Mouse (Mus musculus) natural killer cell, adult 2 months (primary cell): ENCODE results near the gene Taar2.
A peak's percentile ranks its signal among the peaks of the same experiment; 100 is the strongest.

Source experiments
- DNase-seq, 2 experiments: peaks; one replicate each; pipeline ENCODE4 v3.0.0; 2022; ENCODE audit warnings: low spot score in 2 of 2

Gene Taar2

DNA sequence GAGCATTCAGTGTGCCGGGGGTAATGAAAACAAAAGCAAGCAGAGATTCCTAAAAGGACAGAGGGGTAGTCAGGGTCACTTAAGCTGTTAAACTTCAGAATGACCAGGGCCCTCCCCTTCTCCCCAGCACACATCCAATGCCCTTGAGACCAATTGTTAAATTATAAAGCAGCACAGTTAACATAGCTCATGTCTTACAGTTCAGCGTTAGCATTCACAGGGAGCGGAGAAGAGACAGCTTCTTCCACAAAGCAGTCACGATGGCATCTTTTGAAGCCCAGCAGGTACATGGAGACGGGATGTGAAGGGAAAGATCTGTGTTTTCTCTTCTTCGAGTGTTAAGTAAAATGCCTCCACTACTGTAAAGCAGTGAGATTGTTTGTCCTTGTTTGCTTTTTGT is at the start of gene Taar2:
TSS of gene Taar2 (plus strand) at position 261 of the 400 bp plus-strand sequence.
- no peak for DNase-seq

DNA sequence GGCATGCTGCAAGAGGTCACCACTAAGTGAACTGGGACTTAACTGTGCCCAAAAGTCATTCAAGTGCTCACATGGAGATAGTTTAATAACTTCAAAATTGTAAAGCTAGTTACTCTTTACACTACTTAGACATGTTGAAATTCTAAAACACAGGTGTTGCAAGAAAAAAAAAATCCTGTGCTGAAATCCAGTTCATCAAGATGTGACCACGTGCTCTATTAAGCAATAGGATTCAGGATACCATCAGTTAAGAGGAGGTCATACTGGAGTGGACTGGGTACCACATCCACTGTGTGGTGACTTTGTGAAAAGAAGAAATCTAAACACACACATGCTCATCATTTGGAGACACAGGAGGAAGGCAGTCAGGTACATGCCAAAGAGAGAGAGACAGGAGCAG is 45.4 kb upstream of the Taar2 start:
- DNase-seq, result no peak

DNA sequence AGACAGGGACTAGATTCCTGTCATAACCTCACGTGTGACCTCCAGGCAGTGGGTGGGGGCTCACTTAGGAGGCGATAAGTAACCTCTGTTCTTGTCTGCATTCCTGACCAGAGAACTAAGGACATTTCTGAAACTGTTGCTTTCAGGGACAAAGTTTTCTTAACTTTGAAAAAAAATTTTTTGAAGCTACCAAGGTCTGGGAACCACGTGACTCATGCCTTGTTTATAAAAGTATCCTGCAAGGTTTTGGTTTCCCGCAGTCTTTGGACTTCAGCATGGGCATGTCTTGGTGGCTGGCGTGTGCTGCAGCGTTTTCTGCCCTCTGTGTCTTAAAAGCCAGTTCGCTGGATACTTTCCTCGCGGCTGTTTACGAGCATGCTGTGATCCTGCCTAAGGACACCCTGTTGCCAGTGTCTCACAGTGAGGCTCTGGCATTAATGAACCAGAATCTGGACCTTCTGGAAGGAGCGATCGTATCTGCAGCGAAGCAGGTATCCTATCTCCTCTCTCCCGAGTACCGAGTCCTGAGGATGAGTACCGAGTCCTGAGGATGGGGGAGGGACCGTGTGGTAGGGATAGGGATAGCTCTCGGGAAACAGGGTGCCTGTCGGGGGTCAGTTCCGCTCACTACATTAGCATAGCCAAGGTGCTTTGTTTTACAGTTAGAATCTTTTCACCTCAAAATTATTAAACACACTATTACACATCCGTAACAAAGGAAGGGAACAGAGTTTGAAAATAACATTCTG is 43.6 kb upstream of the Taar2 start, which contains the start of gene Vnn1:
TSS of gene Vnn1 (plus strand) at position 88 of the 749 bp plus-strand sequence.
- no peak for DNase-seq

DNA sequence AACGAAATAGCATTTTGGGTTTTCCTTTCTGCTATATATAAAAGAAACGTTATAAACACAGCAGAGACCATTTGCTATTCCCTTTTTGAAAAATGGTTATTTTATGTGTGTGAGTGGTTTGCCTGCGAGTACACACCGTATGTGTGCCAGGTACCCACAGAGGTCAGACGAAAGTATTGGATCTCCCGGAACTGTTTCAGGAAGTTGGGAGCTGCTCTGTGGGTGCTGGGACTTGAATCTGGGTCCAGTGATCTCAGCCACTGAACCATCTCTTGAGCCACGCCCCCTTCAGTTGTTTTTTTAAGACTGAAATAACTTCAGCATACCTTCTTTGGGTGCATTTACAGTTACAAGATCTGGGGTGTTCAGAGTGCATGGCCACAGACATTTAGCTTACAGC is 43.0 kb upstream of the Taar2 start:
- DNase-seq, result no peak

DNA sequence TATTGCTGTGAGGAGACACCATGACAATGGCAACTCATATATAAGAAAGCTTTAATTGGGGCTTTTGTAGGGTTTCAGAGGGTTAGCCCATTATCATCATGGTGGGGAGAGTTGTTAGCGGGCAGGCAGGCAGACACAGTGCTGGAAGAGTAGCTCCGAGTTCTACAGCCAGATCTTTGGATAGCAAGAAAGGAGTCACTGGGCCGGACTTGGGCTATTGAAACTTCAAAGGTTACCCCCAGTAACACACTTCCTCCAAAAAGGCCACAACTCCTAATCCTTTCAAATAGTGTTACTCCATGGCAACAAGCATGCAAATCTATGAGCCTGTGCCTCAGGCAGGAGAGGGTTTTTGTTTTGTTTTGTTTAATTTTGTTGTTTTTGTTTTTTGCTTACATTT is 37.3 kb upstream of the Taar2 start:
- no peak for DNase-seq

DNA sequence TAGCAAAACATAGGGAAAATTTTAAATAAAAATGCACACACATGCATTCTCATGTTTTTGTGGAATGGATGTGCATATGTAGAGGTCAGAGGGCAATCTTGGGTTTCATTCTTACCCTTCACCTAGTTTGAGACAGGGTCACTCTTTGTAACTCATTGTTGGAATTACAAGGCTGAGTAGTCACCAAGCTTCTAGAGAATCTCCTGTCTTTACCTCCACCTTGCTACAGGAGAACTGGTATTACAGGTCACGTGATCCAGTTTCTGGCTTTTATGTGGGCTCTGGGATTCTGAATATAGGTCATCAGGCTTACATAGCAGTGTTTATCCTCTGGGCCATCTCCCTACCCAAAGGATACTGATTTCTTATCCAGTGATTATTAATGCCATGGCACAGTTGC is 32.7 kb upstream of the Taar2 start:
- DNase-seq, result no peak

DNA sequence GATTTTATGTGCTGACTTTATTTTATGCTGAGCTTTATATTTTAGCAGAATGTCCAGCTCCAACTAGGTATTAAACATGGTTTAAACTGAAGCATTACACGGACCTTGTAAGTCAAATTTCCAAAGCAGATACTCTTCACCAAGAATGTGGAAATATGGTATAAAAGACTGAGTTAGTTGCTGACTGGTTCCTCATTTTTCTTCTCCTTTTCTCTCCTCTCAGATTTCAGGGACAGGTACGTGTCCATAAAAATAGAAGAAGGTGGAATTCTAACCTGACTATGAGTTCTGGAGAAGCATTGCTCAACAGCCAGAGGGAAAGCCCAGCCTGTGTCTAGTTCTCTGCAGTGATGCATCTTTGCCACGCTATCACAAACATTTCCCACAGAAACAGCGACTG is 18.3 kb upstream of the Taar2 start, which contains the start of gene Taar1:
TSS of gene Taar1 (plus strand) at position 301 of the 400 bp plus-strand sequence.
- no peak for DNase-seq

DNA sequence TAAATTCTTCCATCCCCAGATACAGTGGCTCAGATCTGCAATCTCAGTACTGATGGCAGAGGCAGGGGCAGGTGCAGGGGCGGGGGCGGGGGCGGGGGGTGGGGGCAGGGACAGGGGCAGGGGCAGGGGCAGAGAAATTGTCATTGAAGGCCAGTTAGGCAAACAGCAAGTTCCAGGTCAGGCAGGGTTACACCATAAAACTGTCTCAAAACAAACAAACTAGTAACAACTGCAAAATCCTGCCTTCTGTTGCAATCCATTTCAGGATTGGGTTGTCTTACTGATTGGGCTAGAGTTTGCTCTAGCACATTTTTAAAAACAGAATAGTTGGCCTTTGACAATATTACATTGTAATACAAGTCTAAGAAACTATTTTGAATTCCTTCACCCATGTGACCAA is 15.9 kb upstream of the Taar2 start:
- DNase-seq, result no peak

DNA sequence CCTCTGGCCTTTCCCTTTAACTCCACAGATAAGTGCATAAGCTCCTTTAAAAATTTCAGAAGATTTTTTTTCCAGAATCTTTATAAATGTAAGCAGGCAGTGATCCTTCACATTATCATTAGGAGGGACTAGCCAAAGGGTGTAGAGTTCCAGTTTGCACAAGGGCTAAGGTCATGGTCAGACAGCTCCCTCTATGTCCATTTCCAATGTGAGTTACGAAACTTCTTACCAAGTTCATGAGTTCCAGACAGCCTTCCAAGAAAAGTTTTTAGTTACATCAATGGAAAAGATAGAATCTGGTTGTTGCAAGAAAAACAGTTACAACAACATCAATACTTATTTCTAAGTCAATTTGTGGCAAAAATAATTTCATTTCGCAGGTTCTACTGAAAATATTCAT is 14.4 kb upstream of the Taar2 start:
- no peak for DNase-seq

DNA sequence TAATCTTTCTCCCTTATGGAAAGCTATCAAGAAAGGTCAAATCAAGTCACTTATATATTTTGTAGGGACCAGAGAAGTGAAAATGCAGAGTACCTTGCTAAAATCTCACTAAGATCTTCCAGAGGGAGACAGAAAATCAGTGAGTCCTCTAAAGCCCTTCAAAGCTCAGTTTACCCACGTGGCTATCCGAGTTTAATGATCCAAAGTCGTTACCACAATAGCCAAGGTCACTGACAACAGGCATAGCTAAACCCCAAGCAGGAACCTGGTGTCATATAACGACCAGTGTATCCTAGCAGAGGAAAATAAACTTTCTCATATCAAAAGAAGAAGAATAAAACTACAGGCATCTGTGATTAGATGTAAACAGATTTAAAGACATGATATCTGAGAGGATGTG is 759 bp upstream of the Taar2 start:
- DNase-seq, result no peak

DNA sequence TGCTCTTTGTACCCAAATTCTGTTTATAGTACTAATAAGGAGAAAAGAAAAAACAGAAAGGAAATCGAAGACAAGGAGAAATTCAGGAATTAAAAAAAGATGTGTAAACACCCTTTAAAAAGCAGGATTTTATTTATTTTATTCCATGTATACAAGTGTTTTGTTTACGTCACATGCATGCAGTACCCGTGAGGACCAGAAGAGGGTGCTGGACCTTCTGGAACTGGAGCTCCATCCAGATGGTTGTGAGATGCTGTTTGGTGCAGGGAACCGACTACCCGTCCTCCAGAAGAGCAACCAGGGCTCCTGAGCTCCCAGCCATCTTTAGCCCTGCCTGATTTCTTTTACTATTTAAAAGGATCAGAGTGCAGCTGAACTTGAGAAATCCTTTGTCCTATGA is 4.1 kb downstream of the Taar2 start:
- peak in 1 of 2 experiments; percentile 8 for DNase-seq

DNA sequence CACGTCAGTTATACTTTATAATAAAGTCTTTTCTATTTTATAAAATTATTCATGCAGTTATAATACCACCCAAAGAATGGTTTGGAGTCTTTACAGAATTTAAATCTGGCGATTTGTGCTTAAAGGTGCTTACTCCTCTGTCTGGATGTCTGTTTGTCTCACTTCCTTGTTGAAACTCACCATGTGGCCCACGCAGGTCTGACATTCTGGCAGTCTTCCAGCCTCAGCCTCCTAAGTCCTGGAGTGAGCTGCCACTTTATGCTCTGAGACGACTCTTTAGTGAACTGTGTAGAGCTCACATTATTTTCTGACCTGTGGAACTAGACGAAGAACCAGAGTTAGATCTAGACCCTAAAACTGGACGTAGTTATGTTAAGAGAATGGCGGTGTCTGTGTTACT is 9.7 kb downstream of the Taar2 start:
- DNase-seq, result no peak

DNA sequence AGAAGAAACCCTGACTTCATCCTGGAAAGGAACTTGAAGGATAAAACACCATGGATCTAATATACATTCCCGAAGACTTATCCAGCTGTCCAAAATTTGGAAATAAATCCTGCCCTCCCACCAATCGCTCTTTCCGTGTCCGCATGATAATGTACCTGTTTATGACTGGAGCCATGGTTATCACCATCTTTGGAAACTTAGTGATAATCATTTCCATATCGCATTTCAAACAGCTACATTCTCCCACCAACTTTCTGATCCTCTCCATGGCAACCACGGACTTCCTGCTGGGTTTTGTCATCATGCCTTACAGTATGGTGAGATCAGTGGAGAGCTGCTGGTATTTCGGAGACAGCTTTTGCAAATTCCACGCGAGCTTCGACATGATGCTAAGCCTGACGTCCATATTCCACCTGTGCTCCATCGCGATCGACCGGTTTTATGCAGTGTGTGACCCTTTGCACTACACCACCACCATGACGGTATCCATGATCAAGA is 11.2 kb downstream of the Taar2 start, which contains the start of gene Taar3:
TSS of gene Taar3 (plus strand) at position 51 of the 498 bp plus-strand sequence.
- no peak for DNase-seq

DNA sequence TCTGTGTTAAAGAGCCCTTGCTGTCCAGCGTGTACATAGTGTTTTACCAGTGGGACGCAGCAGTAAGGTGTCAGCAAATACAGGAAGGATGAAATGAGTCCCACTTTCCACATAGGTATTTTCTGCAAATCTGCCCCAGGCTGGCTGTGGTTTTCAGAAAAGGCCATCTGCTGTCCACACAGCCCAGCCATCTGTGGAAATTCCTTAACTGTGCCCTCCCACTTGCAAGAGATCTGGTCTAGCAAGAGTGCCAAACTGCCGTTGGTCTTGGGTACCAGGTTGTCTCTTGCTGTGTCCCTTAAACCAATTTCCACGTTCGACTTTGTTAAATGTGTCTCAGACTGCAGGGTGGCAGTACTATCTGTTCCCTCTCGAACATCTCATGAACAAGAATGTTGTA is 13.3 kb downstream of the Taar2 start:
- DNase-seq, result no peak

DNA sequence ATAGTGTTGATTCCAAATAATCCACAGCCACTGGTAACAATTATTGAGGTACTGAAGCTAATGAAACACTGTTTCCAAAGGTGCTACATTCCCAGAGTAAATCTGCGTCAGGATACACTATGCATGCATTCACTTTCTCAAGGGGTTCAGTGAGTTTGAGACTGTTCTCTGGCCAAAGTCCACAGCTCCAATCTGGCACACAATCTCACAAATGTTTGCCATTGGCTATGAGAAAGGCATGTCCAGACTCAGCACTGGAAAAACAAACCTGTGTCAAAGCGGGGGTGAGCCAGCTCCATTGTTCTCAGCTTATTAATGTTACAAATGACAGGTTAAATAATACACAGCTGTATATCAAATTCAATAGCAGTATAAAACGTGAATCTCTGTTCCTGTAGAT is 20.7 kb downstream of the Taar2 start:
- DNase-seq, result no peak

DNA sequence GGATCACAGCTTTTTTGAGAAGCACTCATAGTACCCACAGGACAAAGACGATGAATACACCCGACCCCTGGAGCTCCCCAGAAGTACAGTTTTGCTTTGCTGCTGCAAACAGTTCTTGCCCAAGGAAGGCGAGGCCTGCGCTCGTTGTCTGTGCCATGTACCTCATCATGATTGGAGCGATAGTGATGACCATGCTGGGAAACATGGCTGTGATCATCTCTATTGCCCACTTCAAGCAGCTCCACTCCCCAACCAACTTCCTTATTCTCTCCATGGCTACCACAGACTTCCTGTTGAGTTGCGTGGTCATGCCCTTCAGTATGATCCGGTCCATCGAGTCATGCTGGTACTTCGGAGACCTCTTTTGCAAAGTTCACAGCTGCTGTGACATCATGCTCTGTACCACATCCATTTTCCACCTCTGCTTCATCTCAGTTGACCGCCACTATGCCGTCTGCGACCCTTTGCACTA is 22.1 kb downstream of the Taar2 start, which contains the start of gene Taar4:
TSS of gene Taar4 (plus strand) at position 51 of the 472 bp plus-strand sequence.
- DNase-seq, result no peak

DNA sequence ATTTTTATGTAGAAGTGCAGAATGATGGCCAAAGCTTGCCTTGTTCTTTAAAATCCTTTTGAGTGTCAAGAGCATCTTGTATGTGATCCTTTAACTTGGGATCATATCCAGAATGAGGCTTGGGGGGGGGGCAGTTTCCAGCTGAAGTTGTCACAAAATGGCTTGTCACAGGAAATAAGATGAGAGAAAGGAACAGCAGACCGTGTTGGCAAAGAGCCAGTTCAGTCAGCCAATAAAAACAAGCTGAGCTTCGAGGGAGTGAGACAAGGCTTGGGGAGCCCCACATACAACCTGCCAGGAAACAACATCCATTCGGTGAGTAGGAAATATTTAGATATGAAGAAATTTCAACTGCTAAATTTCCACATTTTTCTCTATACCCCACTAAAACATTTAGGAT is 25.1 kb downstream of the Taar2 start:
- DNase-seq, result no peak

DNA sequence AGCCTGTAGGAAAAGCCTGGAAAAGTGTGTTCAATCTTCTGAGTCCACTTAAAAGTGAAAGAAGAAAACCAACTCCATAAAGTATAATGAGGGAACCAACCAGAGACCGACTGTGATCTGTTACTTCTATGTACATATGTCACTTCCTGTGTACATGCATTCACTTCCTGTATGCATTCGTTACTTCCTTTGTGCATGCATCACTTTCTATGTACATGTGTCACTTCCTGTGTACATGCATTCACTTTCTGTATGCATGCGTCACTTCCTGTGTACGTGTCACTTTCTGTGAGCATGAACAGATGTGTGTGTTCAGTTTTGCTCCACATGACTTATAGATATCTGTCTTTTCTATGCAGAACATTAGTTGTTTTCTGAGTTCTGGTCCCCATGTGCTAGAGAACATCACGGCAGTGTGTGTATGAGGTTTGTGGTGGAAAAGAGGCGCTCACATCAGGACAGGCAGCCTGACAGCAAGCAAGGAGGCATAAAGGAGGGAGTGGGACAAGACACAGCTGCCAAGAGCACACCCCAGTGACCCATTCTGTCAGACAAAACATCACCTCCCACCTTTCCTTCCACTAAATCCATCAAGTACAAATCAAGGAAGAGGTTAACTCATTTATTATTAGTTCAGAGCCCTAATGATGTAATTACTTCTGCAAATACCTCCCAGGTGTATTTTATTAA is 26.7 kb downstream of the Taar2 start:
- no peak for DNase-seq

DNA sequence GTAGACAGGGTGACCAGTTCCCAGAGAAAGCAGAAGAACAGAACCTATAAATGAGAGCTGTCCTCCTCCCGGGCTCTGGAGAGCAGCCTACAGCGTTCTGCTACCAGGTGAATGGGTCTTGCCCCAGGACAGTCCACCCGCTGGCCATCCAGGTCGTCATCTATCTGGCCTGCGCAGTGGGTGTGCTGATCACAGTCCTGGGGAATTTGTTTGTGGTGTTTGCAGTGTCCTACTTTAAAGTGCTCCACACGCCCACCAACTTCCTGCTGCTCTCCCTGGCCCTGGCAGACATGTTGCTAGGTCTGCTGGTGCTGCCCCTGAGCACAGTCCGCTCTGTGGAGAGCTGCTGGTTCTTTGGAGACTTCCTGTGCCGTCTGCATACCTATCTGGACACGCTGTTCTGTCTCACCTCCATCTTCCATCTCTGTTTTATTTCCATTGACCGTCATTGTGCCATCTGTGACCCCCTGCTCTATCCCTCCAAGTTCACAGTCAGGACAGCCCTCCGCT is 32.3 kb downstream of the Taar2 start, which contains the start of gene Taar5:
TSS of gene Taar5 (plus strand) at position 51 of the 510 bp plus-strand sequence.
- no peak for DNase-seq

DNA sequence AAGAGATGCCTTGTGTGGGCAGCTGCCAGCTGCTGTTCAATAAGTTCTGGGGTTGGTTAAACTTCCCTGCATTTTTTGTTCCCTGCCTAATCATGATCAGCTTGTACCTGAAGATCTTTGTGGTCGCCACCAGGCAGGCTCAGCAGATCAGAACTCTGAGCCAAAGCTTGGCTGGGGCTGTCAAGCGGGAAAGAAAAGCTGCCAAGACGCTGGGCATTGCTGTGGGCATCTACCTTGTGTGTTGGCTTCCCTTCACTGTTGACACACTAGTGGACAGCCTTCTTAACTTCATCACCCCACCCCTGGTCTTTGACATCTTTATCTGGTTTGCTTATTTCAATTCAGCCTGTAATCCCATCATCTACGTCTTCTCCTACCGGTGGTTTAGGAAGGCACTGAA is 32.9 kb downstream of the Taar2 start:
- DNase-seq, result no peak

DNA sequence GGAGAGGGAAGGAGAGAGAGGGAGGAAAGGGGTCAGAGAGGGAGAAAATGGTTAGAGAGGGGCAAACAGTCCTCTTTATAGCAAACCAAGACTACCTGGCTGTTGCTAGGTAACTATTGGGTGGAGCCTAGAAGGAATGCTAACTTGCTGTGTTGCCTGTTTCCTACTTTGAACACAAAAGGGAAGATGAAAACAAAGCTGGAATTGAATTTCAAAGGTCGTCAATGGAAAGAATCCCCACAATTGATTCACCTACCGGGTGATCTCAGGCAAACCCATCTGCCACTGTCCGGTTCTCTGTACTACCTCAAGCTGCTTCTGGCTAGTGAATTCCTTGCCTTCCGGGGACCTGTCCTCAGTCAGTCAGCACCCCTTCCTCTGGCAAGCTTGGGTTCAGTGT is 39.6 kb downstream of the Taar2 start:
- no peak for DNase-seq

DNA sequence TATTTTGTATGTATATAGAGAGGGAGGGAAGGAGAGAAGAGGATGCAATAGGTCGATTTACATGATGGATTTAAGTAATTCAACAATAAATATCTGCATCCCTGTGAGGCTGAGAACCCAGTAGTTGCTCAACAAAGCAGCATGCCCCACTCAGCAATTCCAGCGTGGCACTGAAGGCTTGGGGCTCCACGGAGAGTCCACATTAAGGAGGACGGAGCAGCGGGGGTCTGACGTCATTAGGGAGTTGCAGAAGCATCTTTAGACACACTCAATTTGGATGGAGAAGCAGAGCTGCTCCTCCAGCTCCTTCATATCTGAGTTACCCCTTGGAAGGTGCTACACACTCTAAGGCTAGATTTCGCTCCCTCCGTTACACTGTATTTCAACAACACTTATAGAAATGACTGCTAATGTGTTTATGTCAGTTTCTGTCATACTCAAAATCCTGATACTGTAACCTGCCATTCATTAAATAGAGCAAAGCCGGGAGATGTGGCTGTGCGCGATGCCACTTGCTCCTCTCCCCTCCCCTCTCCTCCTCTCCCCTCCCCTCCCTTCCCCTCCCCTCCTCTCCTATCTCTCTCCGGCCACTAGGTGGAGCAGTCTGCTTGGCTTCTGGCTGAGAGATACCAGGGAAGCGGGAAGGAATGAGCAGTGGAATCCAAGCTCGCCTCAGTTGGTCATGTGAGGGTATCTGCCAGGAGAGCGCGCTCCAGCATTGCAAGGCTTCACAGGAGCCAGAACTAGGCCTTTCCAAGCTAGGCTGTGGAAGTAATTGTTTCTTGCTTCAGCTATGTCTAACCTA is 40.7 kb downstream of the Taar2 start:
- DNase-seq, result peak in 1 of 2 experiments; percentile 16
